Mouse (Mus musculus) erythroblast, embryonic 14.5 days (primary cell): Measurements from ENCODE around the gene Mdh2. TPM values are rescaled to one million over a fixed set of nuclear protein-coding genes. Genes with fewer than 3 reads are reported as not detected.

Experiments
- H3K27me3 ChIP-seq: 2 replicates; pipeline ENCODE4 v1.6.1; 2012; ENCODE audit warnings: inconsistent platforms; ENCODE audit not compliant: control insufficient read depth
- H3K36me3 ChIP-seq: 2 replicates; pipeline ENCODE4 v1.6.1; 2012; ENCODE audit warnings: mild to moderate bottlenecking, inconsistent platforms; ENCODE audit not compliant: control insufficient read depth
- H3K4me1 ChIP-seq: 2 replicates; pipeline ENCODE4 v1.6.1; 2012; ENCODE audit warnings: inconsistent platforms; ENCODE audit not compliant: control insufficient read depth
- H3K4me3 ChIP-seq: replicated peaks from 2 replicates; pipeline ENCODE3; 2012; ENCODE audit warnings: moderate library complexity, mild to moderate bottlenecking, inconsistent platforms
- H3K9me3 ChIP-seq: 2 replicates; pipeline ENCODE4 v1.6.1; 2012; ENCODE audit warnings: low read length, inconsistent platforms, mixed read lengths; ENCODE audit not compliant: control insufficient read depth
- GATA1 ChIP-seq: IDR thresholded peaks from 2 replicates; pipeline ENCODE4 v1.6.1; 2012; ENCODE audit warnings: low read length, inconsistent platforms, mixed read lengths
- TAL1 ChIP-seq: IDR thresholded peaks from 3 replicates; pipeline ENCODE4 v1.6.1; 2012; ENCODE audit warnings: low read length, inconsistent platforms, mixed read lengths
- polyA plus RNA-seq: library from polyadenylated mRNA; stranded (reverse); fragments of >175 nt; gene quantifications from 2 replicates; pipeline ENCODE4 v1.2.3, GENCODE M21; 2012

Gene Mdh2
- polyA plus RNA-seq, 1 experiment, result 54.3 TPM

GRCm38 (mm10) chr5:135822316-135822944 lies 44.1 kb downstream of the Mdh2 start:
- no peaks in the 10 kb centered on the region for H3K27me3 ChIP-seq
- no peak for TF ChIP-seq TAL1
- no peak for TF ChIP-seq GATA1
- no peaks in the 10 kb centered on the region for H3K36me3 ChIP-seq
- H3K4me3 ChIP-seq, result no peak overlapping the region
- no peaks in the 10 kb centered on the region for H3K9me3 ChIP-seq
- no peaks in the 10 kb centered on the region for H3K4me1 ChIP-seq

- Histone ChIP-seq H3K4me1 (no peaks in the 10 kb centered on the region), H3K27me3 (no peaks in the 10 kb centered on the region), H3K4me3 (no peak overlapping the region), H3K9me3 (no peaks in the 10 kb centered on the region), H3K36me3 (no peaks in the 10 kb centered on the region)
- TF ChIP-seq TAL1, result no peak
- no peak for TF ChIP-seq GATA1
Measured at GRCm38 (mm10) chr5:135824517-135824916, 46.2 kb downstream of the Mdh2 start.

- Histone ChIP-seq H3K4me3 (no peak overlapping the region), H3K27me3 (no peaks in the 10 kb centered on the region), H3K36me3 (no peaks in the 10 kb centered on the region), H3K4me1 (no peaks in the 10 kb centered on the region), H3K9me3 (no peaks in the 10 kb centered on the region)
- no peak for TF ChIP-seq GATA1
- 0 out of 3 replicates have a peak, but pooled peaks have one; percentile 3 for TF ChIP-seq TAL1
Measured at GRCm38 (mm10) chr5:135826225-135826624, 47.9 kb downstream of the Mdh2 start.

GRCm38 (mm10) chr5:135829381-135829780 lies 51.1 kb downstream of the Mdh2 start:
- Histone ChIP-seq H3K9me3 (no peaks in the 10 kb centered on the region), H3K4me3 (no peak overlapping the region), H3K36me3 (no peaks in the 10 kb centered on the region), H3K27me3 (peaks cover 6% of the 10 kb centered on the region), H3K4me1 (no peaks in the 10 kb centered on the region)
- TF ChIP-seq TAL1 (no peak), GATA1 (no peak)

- TF ChIP-seq TAL1, result no peak
- no peak for TF ChIP-seq GATA1
Measured at GRCm38 (mm10) chr5:135832729-135833128, 54.4 kb downstream of the Mdh2 start.

GRCm38 (mm10) chr5:135834769-135835491 lies 56.6 kb downstream of the Mdh2 start:
- peaks cover 25% of the 10 kb centered on the region for H3K27me3 ChIP-seq
- TF ChIP-seq GATA1, result no peak
- TF ChIP-seq TAL1, result no peak
- H3K4me1 ChIP-seq, result peaks cover 11% of the 10 kb centered on the region
- no peaks in the 10 kb centered on the region for H3K36me3 ChIP-seq
- H3K9me3 ChIP-seq, result peaks cover 3% of the 10 kb centered on the region
- no peak overlapping the region for H3K4me3 ChIP-seq

More at GRCm38 (mm10) chr5:135832729-135833128, 54.4 kb downstream of the Mdh2 start:
- H3K9me3 ChIP-seq, result peaks cover 3% of the 10 kb centered on the region
- H3K36me3 ChIP-seq, result no peaks in the 10 kb centered on the region
- H3K4me3 ChIP-seq, result no peak overlapping the region
- peaks cover 25% of the 10 kb centered on the region for H3K27me3 ChIP-seq
- peaks cover 11% of the 10 kb centered on the region for H3K4me1 ChIP-seq

GRCm38 (mm10) chr5:135835492-135835858 lies 57.2 kb downstream of the Mdh2 start:
- no peaks in the 10 kb centered on the region for H3K36me3 ChIP-seq
- H3K4me1 ChIP-seq, result peaks cover 11% of the 10 kb centered on the region
- H3K4me3 ChIP-seq, result no peak overlapping the region
- TF ChIP-seq TAL1 (no peak), GATA1 (no peak)
- peaks cover 25% of the 10 kb centered on the region for H3K27me3 ChIP-seq
- H3K9me3 ChIP-seq, result peaks cover 3% of the 10 kb centered on the region

GRCm38 (mm10) chr5:135835981-135836380 lies 57.7 kb downstream of the Mdh2 start:
- H3K27me3 ChIP-seq, result peaks cover 25% of the 10 kb centered on the region
- no peak overlapping the region for H3K4me3 ChIP-seq
- TF ChIP-seq GATA1 (no peak), TAL1 (no peak)

More at GRCm38 (mm10) chr5:135835981-135836380, 57.7 kb downstream of the Mdh2 start:
- no peaks in the 10 kb centered on the region for H3K36me3 ChIP-seq
- H3K9me3 ChIP-seq, result peaks cover 3% of the 10 kb centered on the region
- peaks cover 11% of the 10 kb centered on the region for H3K4me1 ChIP-seq

Other genes starting within 250 kb of the Mdh2 start
- gene Hip1, start 233.4 kb upstream of the Mdh2 start, polyA plus RNA-seq, result 0.07 TPM in 1 of 2 replicates, not detected in the other
- gene Ccl26, start 214.9 kb upstream of the Mdh2 start, polyA plus RNA-seq, result not detected in 2 replicates
- gene Ccl24, start 205.4 kb upstream of the Mdh2 start, polyA plus RNA-seq, result 0.03 TPM in 1 of 2 replicates, not detected in the other
- 0.07 and 0.35 TPM in 2 replicates for gene Rhbdd2, start 145.9 kb upstream of the Mdh2 start, polyA plus RNA-seq
- gene Por, start 108.4 kb upstream of the Mdh2 start, polyA plus RNA-seq, result 2.5 and 2.6 TPM in 2 replicates
- 0.17 and 0.25 TPM in 2 replicates for gene Tmem120a, start 34.0 kb upstream of the Mdh2 start, polyA plus RNA-seq
- not detected in 2 replicates for gene Styxl1, start 95 bp upstream of the Mdh2 start, polyA plus RNA-seq
- gene Srrm3, start 28.4 kb downstream of the Mdh2 start, polyA plus RNA-seq, result not detected in 2 replicates
- 0.08 TPM in 1 of 2 replicates, not detected in the other for gene Hspb1, start 109.4 kb downstream of the Mdh2 start, polyA plus RNA-seq
- gene Ywhag, start 156.1 kb downstream of the Mdh2 start, polyA plus RNA-seq, result 5.0 and 5.6 TPM in 2 replicates
- gene Ssc4d, start 196.1 kb downstream of the Mdh2 start, polyA plus RNA-seq, result 0.03 and 0.27 TPM in 2 replicates
- gene Zp3, start 201.6 kb downstream of the Mdh2 start, polyA plus RNA-seq, result not detected in 2 replicates
- gene Dtx2, start 216.3 kb downstream of the Mdh2 start, polyA plus RNA-seq, result 0.84 and 0.97 TPM in 2 replicates